Mouse (Mus musculus) lung, postnatal 25 days (tissue): ENCODE results near the gene Dnajc7.

Source experiments
- DNase-seq: peaks from one replicate; pipeline ENCODE4 v3.0.0; 2022; ENCODE audit warnings: low spot score

Dnajc7 gene

DNA sequence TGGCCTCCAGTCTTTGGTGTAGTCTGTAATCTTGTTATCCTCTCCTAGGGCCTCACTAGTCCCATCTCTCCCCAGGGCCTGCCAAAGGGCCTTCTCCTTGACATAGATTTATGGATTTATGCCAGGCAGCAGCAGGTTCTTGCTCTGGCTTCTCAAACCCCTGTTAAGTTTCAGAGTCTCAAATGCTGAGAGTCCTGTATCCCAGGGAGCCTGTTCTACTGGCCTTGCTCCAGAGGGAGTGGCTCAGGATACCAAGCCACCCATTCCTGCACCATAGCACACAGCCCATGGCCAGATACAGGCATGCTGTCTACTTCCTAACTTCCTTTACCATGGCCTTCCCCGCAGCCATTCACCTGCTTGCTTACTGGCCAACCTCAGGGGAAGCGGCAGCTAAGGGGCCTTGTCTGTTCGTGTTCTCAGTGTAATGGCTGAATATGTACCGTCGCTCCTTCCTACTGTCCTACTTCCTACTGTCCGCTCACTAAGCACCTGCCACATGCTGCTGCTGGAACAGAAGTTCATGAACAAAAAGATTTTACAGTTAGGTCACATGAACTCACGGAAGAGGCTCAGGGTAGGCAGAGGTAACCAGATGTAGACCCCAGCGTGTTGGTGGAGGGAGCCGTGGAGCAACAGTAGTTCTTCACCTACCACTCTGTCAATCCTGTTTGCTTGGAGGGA, 40.7 kb downstream of the Dnajc7 start:
- no peak for DNase-seq

DNA sequence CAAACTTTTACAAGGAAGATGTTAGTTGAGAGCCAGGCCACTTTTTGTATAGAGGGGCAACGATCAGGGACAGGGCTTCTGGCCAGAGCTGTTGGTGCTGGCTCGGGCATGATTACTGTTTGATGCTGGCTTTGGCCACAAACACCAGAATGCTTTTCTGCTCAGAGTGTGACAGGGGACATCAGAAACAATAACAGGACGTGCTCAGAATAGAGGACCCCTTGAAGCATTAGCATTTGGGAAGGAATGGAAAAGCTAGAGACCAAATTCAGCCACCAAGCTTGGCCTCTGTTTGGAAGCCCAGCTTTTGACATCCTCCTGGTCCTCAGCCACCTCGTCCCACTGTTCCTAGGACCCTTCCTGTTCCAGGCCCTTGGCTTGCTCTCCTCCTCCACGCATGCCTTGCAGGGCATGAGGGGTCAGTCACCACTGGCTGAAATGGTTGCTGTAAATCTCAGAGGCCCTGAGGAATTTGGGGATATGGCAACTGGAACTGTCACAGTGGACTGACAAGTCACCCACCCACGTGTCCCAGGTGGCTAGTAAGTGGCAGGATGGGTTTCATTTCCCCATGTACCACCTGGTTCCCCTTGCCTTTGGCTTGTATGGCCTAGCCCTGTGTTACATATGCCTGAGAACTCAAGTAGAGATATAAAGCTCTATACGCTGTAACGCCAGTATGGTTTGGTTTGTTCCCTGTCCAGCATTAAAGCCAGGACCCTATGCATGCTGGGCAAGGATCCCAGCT, 41.9 kb downstream of the Dnajc7 start:
- no peak for DNase-seq

- DNase-seq = no peak
Observed at GRCm38 (mm10) chr11:100576256-100576655, 43.7 kb downstream of the Dnajc7 start.

DNA sequence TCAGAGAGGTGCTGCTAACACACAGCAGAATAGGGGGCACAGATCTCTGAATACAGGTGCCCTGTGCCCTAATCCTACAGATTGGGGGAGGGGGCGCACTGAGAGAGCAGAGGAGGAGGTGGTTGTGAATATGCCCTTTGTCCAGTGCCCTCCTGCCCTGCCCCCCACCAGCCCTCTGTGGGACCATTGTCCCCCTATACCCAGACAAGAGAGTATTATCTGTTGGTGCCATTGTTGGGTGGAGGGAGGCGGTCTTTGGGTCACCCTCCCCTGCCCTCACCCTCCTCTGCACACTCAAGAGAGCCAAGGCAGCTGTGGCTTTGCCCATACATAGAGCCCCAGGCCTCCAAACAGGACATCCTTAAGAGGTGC, 44.5 kb downstream of the Dnajc7 start:
- no peak for DNase-seq

GRCm38 (mm10) chr11:100574708-100575483, 45.1 kb downstream of the Dnajc7 start, which contains the start of gene Cnp:
Gene Cnp (plus strand): TSS chr11:100574904.
- peak; percentile 82 for DNase-seq

GRCm38 (mm10) chr11:100574188-100574587, 45.8 kb downstream of the Dnajc7 start:
- no peak for DNase-seq

GRCm38 (mm10) chr11:100571202-100571567, 48.8 kb downstream of the Dnajc7 start:
- no peak for DNase-seq

- DNase-seq = peak; percentile 86
Observed at GRCm38 (mm10) chr11:100570430-100571201, 49.4 kb downstream of the Dnajc7 start.

DNA sequence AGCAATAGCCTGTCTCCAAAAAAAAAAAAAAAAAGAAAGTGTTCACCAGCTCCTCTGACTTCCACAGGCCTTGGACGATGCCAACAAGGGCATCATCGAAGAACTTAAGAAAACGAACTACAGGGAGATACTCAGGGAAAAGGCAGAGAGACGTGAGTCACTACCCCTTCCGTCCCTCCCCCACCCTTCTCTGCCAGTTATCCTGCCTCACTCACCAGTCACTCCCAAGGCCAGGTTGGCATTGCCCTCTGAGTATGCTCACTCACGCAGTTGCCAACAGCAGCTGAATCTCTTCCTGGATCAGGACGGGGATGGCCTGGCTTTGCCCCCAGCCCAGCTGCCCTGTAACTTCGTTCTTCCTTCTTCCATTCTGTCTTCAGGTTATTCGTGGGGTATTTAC, 50.2 kb downstream of the Dnajc7 start:
- no peak for DNase-seq

DNA sequence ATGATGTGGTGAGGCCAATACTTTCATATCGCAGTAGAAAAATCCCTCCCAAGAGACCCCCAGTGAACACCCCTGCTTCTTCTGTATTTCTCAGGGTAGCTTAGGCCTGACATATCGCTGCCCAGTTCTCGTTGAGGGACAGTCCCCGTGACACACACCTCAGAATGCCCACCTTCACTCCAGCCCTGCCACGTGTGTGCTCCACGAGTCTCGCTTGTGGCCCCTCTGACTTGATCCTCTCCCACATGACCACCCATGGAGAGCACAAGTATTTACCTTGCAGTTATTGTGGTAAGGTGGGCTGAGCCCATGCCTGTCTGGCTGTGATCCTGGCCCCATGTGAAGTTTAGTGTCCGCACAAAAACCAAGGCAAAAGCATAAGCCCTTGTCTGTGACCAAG, 51.3 kb downstream of the Dnajc7 start:
- no peak for DNase-seq

DNA sequence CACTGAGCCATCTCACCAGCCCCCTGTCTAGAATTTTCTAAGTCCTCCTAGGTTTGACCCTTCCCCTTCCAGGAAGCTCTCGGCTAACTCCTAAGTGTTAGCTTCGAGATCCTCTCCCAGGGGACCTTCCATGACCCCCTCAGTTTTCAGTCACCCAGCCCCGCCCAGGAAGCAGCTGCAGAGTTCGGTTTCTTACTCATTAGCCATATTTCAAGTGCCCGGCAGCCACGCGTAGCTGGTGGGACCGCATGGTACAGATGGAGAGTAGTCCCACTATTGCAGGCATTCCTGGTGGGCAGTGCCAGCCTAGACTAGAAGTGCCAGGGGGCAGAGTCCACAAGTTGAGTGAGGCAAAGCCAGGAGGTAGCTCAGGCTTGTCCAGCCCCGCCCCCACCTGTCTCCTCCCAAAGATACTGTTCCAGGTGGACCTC, 52.1 kb downstream of the Dnajc7 start:
- DNase-seq = no peak

- DNase-seq = no peak
Observed at GRCm38 (mm10) chr11:100567229-100567628, 52.7 kb downstream of the Dnajc7 start.

GRCm38 (mm10) chr11:100564703-100565102, 55.3 kb downstream of the Dnajc7 start:
- DNase-seq = no peak

DNA sequence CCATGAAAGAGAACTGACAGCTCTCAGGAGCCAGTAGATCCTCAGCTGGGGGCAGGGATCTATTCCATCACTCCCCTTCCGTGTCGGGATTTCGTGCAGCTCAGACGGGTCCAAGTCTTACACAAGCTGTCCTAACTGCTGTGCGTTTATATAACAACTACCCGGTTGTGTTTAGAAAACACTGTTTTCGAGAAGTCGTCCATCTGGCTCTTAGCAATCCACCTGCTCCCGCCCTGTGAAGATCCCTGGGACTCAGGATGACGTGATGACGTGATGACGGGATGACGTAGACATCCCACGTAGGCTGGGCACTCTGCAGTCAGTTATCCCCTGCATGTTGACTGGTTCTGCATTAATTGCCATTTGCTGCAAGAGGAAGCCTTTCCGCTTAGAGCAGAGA, 55.7 kb downstream of the Dnajc7 start:
- no peak for DNase-seq

- DNase-seq = no peak
Observed at GRCm38 (mm10) chr11:100561748-100562147, 58.2 kb downstream of the Dnajc7 start.

DNA sequence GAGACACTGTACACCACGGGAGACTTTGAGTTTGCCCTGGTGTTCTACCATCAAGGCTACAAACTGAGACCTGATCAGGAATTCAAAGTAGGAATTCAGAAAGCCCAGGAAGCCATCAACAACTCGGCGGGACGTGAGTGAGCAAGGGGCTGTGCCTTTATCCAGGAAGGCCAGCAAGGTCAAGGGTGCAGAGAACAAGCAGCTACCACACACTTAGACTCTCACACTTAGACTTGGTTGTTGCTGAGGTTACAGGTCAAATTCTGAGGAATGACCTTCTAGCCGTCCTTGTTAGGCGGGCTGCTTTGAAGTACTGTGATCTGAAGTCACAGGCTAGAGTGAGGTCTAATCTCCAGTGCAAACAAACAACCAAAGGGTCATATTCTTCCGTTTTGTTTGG, 60.5 kb downstream of the Dnajc7 start:
- no peak for DNase-seq

DNA sequence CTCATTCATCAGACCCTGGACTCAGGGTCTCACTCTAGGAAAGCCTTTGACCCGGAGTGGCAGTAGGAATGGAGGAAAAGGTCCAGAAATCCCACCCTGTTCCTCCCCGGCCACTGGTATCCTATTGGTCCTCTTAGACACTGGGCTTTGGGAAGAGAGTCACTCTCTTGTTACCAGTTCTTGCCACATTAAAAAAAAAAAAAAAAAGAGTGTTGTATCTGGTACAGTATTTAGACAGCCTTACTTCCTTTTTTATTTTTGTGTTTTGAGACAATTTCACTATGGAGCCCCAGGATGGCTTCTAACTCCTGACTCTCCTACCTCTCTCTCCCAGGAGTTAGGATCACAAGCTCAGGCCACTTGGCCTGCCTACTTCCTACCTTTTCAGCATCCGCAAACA, 62.4 kb downstream of the Dnajc7 start:
- DNase-seq = no peak

DNA sequence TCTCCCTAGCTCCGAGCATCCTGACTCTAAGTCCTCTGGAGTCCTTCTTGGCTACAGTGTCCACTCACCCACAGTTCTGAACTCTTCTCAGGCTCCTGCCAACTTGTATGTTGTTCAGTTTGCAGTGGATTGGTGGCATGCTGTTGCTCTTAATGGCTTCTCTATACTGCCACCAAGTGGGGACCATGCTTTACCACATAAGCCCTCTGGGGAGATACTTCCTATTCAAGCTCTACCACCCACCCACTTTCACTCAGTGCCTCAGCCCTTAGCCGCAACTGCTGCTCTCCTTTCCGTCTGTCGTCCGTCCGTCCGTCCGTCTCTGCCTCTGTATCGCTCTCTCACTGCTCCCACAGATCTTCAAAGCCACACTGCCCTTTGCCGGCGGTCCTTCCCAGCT, 64.4 kb downstream of the Dnajc7 start:
- DNase-seq = peak; percentile 87

GRCm38 (mm10) chr11:100552842-100553241, 67.1 kb downstream of the Dnajc7 start:
- peak; percentile 86 for DNase-seq

GRCm38 (mm10) chr11:100550101-100550500, 69.9 kb downstream of the Dnajc7 start:
- no peak for DNase-seq

DNA sequence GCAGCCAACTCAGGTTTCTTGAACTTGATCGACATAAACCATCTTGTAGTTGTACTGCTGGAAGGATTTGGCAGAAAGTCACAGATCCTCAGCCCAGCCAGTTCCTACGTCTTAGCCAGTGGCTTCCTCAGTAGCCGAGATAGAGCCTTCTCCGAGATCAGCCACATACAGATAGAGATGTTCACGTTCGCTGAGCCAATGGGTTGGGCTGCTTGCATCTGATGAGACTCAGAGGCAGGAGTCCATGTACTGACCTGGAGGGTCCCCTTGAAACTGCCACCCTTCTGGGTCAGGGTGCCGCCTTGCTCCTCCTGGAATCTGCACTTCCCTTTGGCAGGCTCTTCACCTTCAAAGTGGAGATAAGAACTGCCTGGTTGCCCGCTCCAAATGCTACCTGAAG, 70.5 kb downstream of the Dnajc7 start:
- no peak for DNase-seq

DNA sequence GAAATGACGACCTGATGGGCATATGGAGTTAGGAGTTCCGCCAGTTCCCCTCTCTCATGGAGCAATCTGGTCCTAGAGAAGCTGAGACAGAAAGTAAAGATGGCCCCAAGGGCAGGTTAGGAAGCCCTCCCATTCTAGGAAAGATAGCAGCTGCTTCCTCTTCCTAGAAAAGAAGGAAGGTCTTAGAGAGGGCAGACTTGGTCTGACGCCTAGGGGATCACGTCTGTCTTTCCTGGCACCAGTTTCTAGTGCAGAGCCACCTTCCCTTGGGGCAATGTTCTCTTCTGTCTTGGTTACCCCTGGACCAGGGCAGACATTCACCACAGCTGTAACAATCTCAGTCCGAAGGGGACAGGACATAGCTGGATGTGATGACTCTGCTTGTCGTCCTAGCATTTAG, 71.8 kb downstream of the Dnajc7 start:
- DNase-seq = no peak
